Mouse (Mus musculus) left cerebral cortex, postnatal 36 days (tissue): Measurements from ENCODE around the gene Vmn1r67. TPM values are rescaled to one million over a fixed set of nuclear protein-coding genes. Genes with fewer than 3 reads are reported as not detected.

Experiments used
- DNase-seq, 2 experiments: peaks; one replicate each; pipeline ENCODE4 v3.0.0; 2021 to 2022; ENCODE audit warnings: low spot score in 2 of 2, mixed read lengths in 1 of 2
- intact Hi-C: fragments of 180-260 bp; cut with DNase I; formaldehyde crosslinking; loops from one replicate; pipeline ENCODE4 v1.15.1; 2025
- total RNA-seq, 2 experiments: library from RNA; stranded (reverse); gene quantifications; 2 replicates each; pipeline ENCODE4 v1.2.3; 2021

Gene Vmn1r67
- total RNA-seq = not detected

DNA sequence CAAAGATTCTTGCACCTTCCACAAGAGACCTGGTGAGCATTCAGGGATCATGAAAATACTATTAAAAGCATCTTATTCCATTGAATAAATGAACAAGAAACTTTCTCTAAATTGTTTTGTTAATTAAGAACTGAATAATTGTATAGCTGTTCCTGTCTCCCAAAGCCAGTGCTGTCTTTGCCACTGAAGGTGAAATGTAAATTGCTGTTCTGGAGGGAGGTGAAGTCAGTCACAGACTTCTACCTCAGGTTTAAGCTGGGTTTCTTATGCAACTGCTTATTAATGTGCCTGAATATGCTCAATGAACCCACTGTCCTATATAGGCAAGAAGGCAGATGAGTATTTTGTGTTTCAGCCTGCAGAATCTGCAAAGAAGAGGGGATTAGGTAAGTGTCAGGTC, at the start of gene Vmn1r67:
Gene Vmn1r67, plus strand, starts transcription at position 301 of the 400 bp plus-strand sequence.
- intact Hi-C loops = no loop called here
- no peak for DNase-seq

- peak; percentile 3 to 6 for DNase-seq
- intact Hi-C loops = no loop called here
These were observed 15.0 kb downstream of the Vmn1r67 start for GRCm38 (mm10) chr7:10458166-10458565.

GRCm38 (mm10) chr7:10479813-10480212, 36.7 kb downstream of the Vmn1r67 start:
- DNase-seq = no peak
- intact Hi-C loops = no loop called here

DNA sequence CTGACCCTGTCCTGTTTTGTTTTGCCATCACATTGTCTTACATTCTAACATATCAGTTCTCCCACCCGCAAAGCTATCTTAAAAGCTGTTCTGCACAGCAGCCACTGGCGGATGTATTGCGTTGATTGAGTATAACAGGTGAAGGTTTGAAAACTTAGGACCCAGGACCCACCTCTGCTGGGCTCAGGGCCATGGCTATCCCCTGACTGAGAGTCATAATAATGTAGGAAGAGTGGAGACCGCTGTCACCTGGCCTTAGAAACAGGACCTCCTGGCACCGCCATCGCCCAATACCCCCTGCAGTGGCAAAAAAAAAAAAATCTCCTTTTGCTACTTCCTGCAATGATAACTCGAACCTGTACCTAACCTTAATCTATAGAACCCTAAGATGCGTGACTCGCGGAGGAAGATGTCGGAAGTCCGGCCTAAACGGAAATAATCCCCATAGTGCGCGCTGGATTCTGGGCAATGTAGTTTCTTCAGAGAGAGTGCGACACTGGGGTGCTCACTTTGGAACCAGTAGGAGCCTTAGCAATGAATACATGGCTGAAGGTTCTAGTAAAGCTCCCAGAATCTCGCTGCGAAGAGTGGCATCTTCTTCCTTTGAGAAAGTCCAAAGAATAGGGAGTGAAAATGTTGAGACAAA, 37.6 kb downstream of the Vmn1r67 start:
- intact Hi-C loops = no loop called here

DNA sequence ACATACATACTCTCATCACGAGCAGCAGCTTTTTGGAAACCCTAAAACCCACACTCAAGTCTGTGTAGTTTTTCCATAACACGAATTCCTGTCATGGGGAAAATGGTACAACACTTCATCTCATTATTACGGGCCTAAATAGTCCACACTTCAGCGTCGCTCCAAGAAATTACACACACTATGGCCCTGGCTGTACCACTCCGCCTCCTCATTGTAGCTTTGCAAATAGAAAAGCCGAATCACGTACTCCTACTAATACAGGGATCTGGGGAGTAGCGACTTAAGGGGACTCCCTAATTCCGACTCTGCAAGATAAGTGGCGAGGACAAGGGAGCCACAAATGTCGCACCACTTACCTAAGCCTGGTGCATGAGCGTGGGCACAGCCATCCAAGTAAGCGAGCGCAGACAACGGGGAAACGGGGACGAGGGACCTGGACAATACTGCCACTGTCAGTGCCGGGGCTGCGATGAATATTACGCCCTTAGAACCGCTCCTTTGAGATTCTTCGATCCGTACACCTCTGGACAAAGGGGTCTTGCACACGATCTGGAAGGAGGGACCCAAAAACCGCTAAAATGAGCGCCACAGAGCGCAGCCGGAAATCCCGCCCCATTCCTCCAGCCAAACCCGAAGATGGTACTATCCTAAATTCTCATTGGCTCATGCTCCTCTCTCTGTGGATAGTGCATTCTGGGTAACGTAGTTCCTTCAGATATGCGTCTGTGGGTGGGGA, 51.8 kb downstream of the Vmn1r67 start, which contains the start of gene Zik1:
Gene Zik1, minus strand, starts transcription at position 609 of the 736 bp plus-strand sequence.
- intact Hi-C loops = no loop called here
- DNase-seq = peak; percentile 81 to 83

More for the DNA sequence above, 37.6 kb downstream of the Vmn1r67 start:
- DNase-seq = peak; percentile 41 to 60

DNA sequence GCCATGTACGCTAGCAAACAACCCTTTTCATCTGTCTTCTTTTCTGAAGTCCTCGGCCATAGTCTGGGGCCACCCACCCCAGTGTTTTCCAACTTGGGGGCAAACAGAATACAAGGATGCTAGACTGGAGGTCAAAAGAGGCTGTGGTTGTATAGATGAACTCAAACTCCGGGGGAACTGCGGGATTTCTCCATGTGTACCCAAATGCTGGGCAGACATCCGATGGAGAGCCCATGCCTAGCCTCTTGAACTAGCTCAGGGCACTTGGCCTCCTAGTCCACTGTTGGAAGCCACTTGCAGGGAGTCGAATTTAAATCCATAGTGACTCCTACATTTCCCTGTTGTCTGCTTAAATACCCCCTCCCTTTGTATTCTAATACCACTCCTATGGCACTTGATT, 52.4 kb downstream of the Vmn1r67 start:
- no peak for DNase-seq
- intact Hi-C loops = no loop called here

Other genes with a start within 250 kb of the Vmn1r67 start
- gene Vmn1r66, start 165.3 kb upstream of the Vmn1r67 start, total RNA-seq = not detected
- 10 to 100 TPM; 15.5 to 15.9 TPM for gene Zik1, start 52.1 kb downstream of the Vmn1r67 start, total RNA-seq
- not detected for gene Vmn1r68, start 115.2 kb downstream of the Vmn1r67 start, total RNA-seq
- gene Vmn1r69, start 170.3 kb downstream of the Vmn1r67 start, total RNA-seq = not detected
- gene Vmn1r70, start 188.2 kb downstream of the Vmn1r67 start, total RNA-seq = not detected
- not detected for gene Nlrp4b, start 244.5 kb downstream of the Vmn1r67 start, total RNA-seq